Comparison of ENCODE assay signal across 9 mouse cellular contexts in genomic region chr2:155308936-155309592, GRCm38 (mm10). TPM values are rescaled to one million over a fixed set of nuclear protein-coding genes. Genes with fewer than 3 reads are reported as not detected.
DNase-seq lines count a peak whose midpoint lies in the region; ATAC-seq and TF ChIP-seq lines count a peak whose summit lies in the region.
"Had no signal": no experiment of that assay in that cellular context is flagged by ENCODE, and none has a peak within 500 bp of the region (broad histone marks: within the 10 kb centered on the region; RNA-seq: fewer than 3 reads in every experiment).

No protein-coding gene starts in this region.

- H3K27ac ChIP-seq in forebrain, postnatal 0 days (ENCODE audit: low read depth, low read length): peak overlapping the region; percentile 45; the same call in 1 of the 2 replicates
- H3K27ac ChIP-seq in intestine, embryonic 14.5 days (ENCODE audit: low read depth): peak overlapping the region; percentile 54

- no peaks in the 10 kb centered on the region for H3K9me3 ChIP-seq in forebrain, postnatal 0 days (ENCODE audit: low read length)
- no peaks in the 10 kb centered on the region for H3K9me3 ChIP-seq in intestine, embryonic 14.5 days (ENCODE audit: control insufficient read depth, low read length)
- H3K9me3 ChIP-seq: megakaryocyte, embryonic 14.5 days had no signal

- no peaks in the 10 kb centered on the region for H3K27me3 ChIP-seq in forebrain, postnatal 0 days (ENCODE audit: insufficient read depth, low read length)
- H3K27me3 ChIP-seq in intestine, embryonic 14.5 days (replicated peaks; ENCODE audit: control insufficient read depth, insufficient read depth, low read length): no peaks in the 10 kb centered on the region
- H3K27me3 ChIP-seq: megakaryocyte, embryonic 14.5 days had no signal

- H3K36me3 ChIP-seq in forebrain, postnatal 0 days (ENCODE audit: insufficient read depth): peaks cover 35% of the 10 kb centered on the region
- peaks cover 33% of the 10 kb centered on the region for H3K36me3 ChIP-seq in intestine, embryonic 14.5 days (ENCODE audit: control insufficient read depth, insufficient read depth, low read length)

- DNase-seq in layer of hippocampus, adult 11-12 months (ENCODE audit: low spot score): peak; percentile 25
- no peak for DNase-seq in layer of hippocampus, postnatal 36 days
- DNase-seq in adrenal gland, adult 8-10 months: peak; percentile 89
- peak; percentile 24 for DNase-seq in forebrain, postnatal 0 days
- peak; percentile 57 for DNase-seq in intestine, embryonic 14.5 days (ENCODE audit: low spot score)
- no peak for DNase-seq in T-cell, adult 2 months (ENCODE audit: low spot score)
- no peak for DNase-seq in thymus, postnatal 0 days (ENCODE audit: low spot score)

- no peak overlapping the region for H3K4me2 ChIP-seq in forebrain, postnatal 0 days (ENCODE audit: low read depth)
- 0 out of 2 replicates have a peak overlapping the region, but pooled peaks have one; percentile 5 for H3K4me2 ChIP-seq in intestine, embryonic 14.5 days (ENCODE audit: low read length)

- H3K4me1 ChIP-seq in forebrain, postnatal 0 days (ENCODE audit: insufficient read depth): no peaks in the 10 kb centered on the region
- 0 out of 2 replicates have a peak, but pooled peaks cover 7% of the 10 kb centered on the region for H3K4me1 ChIP-seq in intestine, embryonic 14.5 days (replicated peaks; ENCODE audit: control insufficient read depth, insufficient read depth, low read length)

- ATAC-seq in forebrain, postnatal 0 days: no peak
- ATAC-seq in intestine, embryonic 14.5 days (replicated peaks; ENCODE audit: low FRiP score, low TSS enrichment, low read depth): no peak
- peak; percentile 77 for ATAC-seq in megakaryocyte-erythroid progenitor cell, adult 5-6 weeks (replicated peaks; ENCODE audit: low FRiP score, low TSS enrichment, poor library complexity, severe bottlenecking)

- 36% methylated on average over 3 of the region's 3 CpGs for WGBS in forebrain, postnatal 0 days
- WGBS in intestine, embryonic 14.5 days: 33% methylated on average over 3 of the region's 3 CpGs

- H3K9ac ChIP-seq in forebrain, postnatal 0 days: no peak overlapping the region
- no peak overlapping the region for H3K9ac ChIP-seq in intestine, embryonic 14.5 days (ENCODE audit: low read length)

- peak; percentile 44 for TF ChIP-seq CTCF in forebrain, postnatal 0 days (IDR thresholded peaks at IDR 0.05; ENCODE audit: low read depth)

- H3K4me3 ChIP-seq in forebrain, postnatal 0 days (ENCODE audit: low read depth, low read length): no peak overlapping the region
- no peak overlapping the region for H3K4me3 ChIP-seq in intestine, embryonic 14.5 days (ENCODE audit: low read depth, low read length)
- H3K4me3 ChIP-seq: megakaryocyte, embryonic 14.5 days had no signal

RNA-seq across cellular contexts. Expression of gene Map1lc3a, which starts 33.0 kb away (rescaled TPM):
- 100 to 1,000 TPM; 229 to 254 TPM for total RNA-seq in layer of hippocampus, postnatal 36 days (2021)
- total RNA-seq in adrenal gland, adult 8-10 months (2022): 100 to 1,000 TPM; 298 to 859 (median 554) TPM
- 425 and 459 TPM in 2 replicates for total RNA-seq in forebrain, postnatal 0 days (2014; rRNA removed)
- 789 and 806 TPM in 2 replicates for polyA plus RNA-seq in forebrain, postnatal 0 days (2015; fragmentation: Nextera tagmentation; extraction: Ambion mirVana)
- polyA plus RNA-seq in intestine, embryonic 14.5 days (2014; fragmentation: Nextera tagmentation; extraction: Ambion mirVana): 180 and 203 TPM in 2 replicates
- total RNA-seq in megakaryocyte-erythroid progenitor cell, adult 5-6 weeks (2014; fragmentation: Nextera tagmentation): 4.4 and 5.2 TPM in 2 replicates
- total RNA-seq in megakaryocyte-erythroid progenitor cell, adult 5-6 weeks (2017): 2.7 TPM in 1 of 2 replicates, not detected in the other
- polyA plus RNA-seq in thymus, postnatal 0 days (2015; fragmentation: Nextera tagmentation; extraction: Ambion mirVana): 74.0 and 84.3 TPM in 2 replicates

RNA-seq across cellular contexts. Expression of gene Pigu, which starts 48.2 kb away (rescaled TPM):
- 10 to 100 TPM; 26.7 to 29.0 TPM for total RNA-seq in layer of hippocampus, postnatal 36 days (2021)
- 10 to 100 TPM; 31.3 to 50.4 (median 38.7) TPM for total RNA-seq in adrenal gland, adult 8-10 months (2022)
- 26.5 and 31.2 TPM in 2 replicates for total RNA-seq in forebrain, postnatal 0 days (2014; rRNA removed)
- 50.2 and 50.7 TPM in 2 replicates for polyA plus RNA-seq in forebrain, postnatal 0 days (2015; fragmentation: Nextera tagmentation; extraction: Ambion mirVana)
- 60.2 and 64.6 TPM in 2 replicates for polyA plus RNA-seq in intestine, embryonic 14.5 days (2014; fragmentation: Nextera tagmentation; extraction: Ambion mirVana)
- 50.9 and 66.4 TPM in 2 replicates for total RNA-seq in megakaryocyte-erythroid progenitor cell, adult 5-6 weeks (2014; fragmentation: Nextera tagmentation)
- total RNA-seq in megakaryocyte-erythroid progenitor cell, adult 5-6 weeks (2017): 36.8 and 63.2 TPM in 2 replicates
- polyA plus RNA-seq in thymus, postnatal 0 days (2015; fragmentation: Nextera tagmentation; extraction: Ambion mirVana): 30.7 and 39.2 TPM in 2 replicates

Comparison
In these comparisons a context has a peak if more than half of its experiments do, and no peak if none do; other contexts are left out.
1. DNase-seq: peak in layer of hippocampus, adult 11-12 months (single experiment), adrenal gland, adult 8-10 months (single experiment), forebrain, postnatal 0 days (single experiment) and intestine, embryonic 14.5 days (single experiment); none in layer of hippocampus, postnatal 36 days (0 of 2), T-cell, adult 2 months (single experiment) and thymus, postnatal 0 days (single experiment).
2. RNA of gene Map1lc3a, which starts 33.0 kb away (total RNA-seq): 298 to 859 TPM in adrenal gland, adult 8-10 months, 425 to 459 TPM in forebrain, postnatal 0 days and 229 to 254 TPM in layer of hippocampus, postnatal 36 days; 2.7 to 5.2 TPM in megakaryocyte-erythroid progenitor cell, adult 5-6 weeks; every median in the first group is over 10 times any median in the second.